Comparison of ENCODE assay signal across 31 mouse cellular contexts in the genomic region with DNA sequence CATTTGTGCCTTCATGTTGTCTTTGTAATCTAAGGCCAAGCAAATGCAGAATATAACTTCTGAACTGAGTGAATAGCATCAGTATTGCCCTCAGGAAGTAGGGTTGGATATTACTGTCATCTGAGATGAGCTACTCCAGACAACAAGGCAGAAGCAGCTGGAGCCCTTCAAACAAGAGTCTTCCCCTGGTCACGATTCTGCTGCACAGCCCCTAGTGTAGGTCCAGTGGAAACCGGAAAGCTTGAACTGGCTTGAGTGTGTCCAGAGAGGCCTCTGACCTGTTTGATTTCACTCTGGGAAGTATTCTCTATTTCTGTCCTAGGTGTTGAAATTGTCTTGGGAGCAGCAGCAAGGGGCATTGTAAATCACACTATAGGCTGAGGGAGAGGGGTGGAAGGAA. TPM values are rescaled to one million over a fixed set of nuclear protein-coding genes. Genes with fewer than 3 reads are reported as not detected.
DNase-seq lines count a peak whose midpoint lies in the region; ATAC-seq and TF ChIP-seq lines count a peak whose summit lies in the region.
"Had no signal": no experiment of that assay in that cellular context is flagged by ENCODE, and none has a peak within 500 bp of the region (broad histone marks: within the 10 kb centered on the region; RNA-seq: fewer than 3 reads in every experiment).

No protein-coding gene starts in this region.

- H3K9me3 ChIP-seq in kidney, embryonic 14.5 days (ENCODE audit: control insufficient read depth, low read length), result no peaks in the 10 kb centered on the region
- 0 out of 2 replicates have a peak, but pooled peaks cover 3% of the 10 kb centered on the region for H3K9me3 ChIP-seq in liver, embryonic 13.5 days (replicated peaks)
- no peaks in the 10 kb centered on the region for H3K9me3 ChIP-seq in liver, embryonic 11.5 days (ENCODE audit: control insufficient read depth, low read length)
- H3K9me3 ChIP-seq: embryonic facial prominence, embryonic 10.5 days; embryonic facial prominence, embryonic 13.5 days; forebrain, embryonic 12.5 days; forebrain, embryonic 15.5 days; G1E; heart, embryonic 10.5 days; heart, embryonic 13.5 days; hindbrain, embryonic 12.5 days; hindbrain, embryonic 15.5 days had no signal

- DNase-seq in kidney, adult 2 months, result peak; percentile 35
- DNase-seq in kidney, postnatal 10 days, result peak; percentile 59
- DNase-seq in kidney, adult 11 months, result no peak
- no peak for DNase-seq in liver, embryonic 13.5 days
- no peak for DNase-seq in liver, embryonic 11.5 days (ENCODE audit: low spot score)
- peak; percentile 8 to 15 for DNase-seq in kidney, postnatal 36 days
- DNase-seq: adrenal gland, adult 2 months; adrenal gland, postnatal 14 days; B cell, adult 2 months; cerebellum, adult 11-12 months; cerebellum, adult 8-10 months; cerebellum, postnatal 10 days; cerebellum, postnatal 36 days; embryo, embryonic 11 days; gastrocnemius, postnatal 25 days; heart, adult 2 months; heart, postnatal 14 days had no signal

- H3K27ac ChIP-seq in kidney, adult 2 months (ENCODE audit: insufficient read depth, low read depth, low read length), result no peak overlapping the region
- no peak overlapping the region for H3K27ac ChIP-seq in kidney, embryonic 14.5 days (ENCODE audit: low read depth, low read length)
- H3K27ac ChIP-seq in liver, embryonic 13.5 days, result peak overlapping the region; percentile 58; the same call in 1 of the 2 replicates
- no peak overlapping the region for H3K27ac ChIP-seq in liver, embryonic 11.5 days (ENCODE audit: low read depth, low read length)
- H3K27ac ChIP-seq: embryonic facial prominence, embryonic 10.5 days; embryonic facial prominence, embryonic 13.5 days; forebrain, embryonic 12.5 days; forebrain, embryonic 15.5 days; heart, adult 2 months; heart, embryonic 10.5 days; heart, embryonic 13.5 days; hindbrain, embryonic 12.5 days; hindbrain, embryonic 15.5 days had no signal

- no peak for ATAC-seq in kidney, embryonic 14.5 days (ENCODE audit: low FRiP score, low TSS enrichment)
- ATAC-seq in liver, embryonic 13.5 days (ENCODE audit: low read depth), result no peak
- ATAC-seq in liver, embryonic 11.5 days (replicated peaks; ENCODE audit: low FRiP score), result no peak
- ATAC-seq in monocyte, adult 5-6 weeks (replicated peaks; ENCODE audit: insufficient number of reproducible peaks, low FRiP score, low TSS enrichment, poor library complexity, severe bottlenecking), result no peak
- ATAC-seq: forebrain, embryonic 15.5 days; Patski had no signal

- WGBS in kidney, adult 2 months, result 41% methylated on average over 2 of the region's 2 CpGs
- 54% methylated on average over 2 of the region's 2 CpGs for WGBS in kidney, embryonic 14.5 days
- 83% methylated on average over 2 of the region's 2 CpGs for WGBS in liver, embryonic 13.5 days (ENCODE audit: insufficient replicate concordance)
- 83% methylated on average over 2 of the region's 2 CpGs for WGBS in liver, embryonic 11.5 days

- no peak for TF ChIP-seq CTCF in kidney, adult 2 months (conservative IDR thresholded peaks at IDR 0.05; ENCODE audit: insufficient read depth, insufficient read length, low read depth, low read length)

- H3K4me2 ChIP-seq in kidney, embryonic 14.5 days (replicated peaks; ENCODE audit: low read depth, low read length), result no peak overlapping the region
- no peak overlapping the region for H3K4me2 ChIP-seq in liver, embryonic 13.5 days
- no peak overlapping the region for H3K4me2 ChIP-seq in liver, embryonic 11.5 days
- H3K4me2 ChIP-seq: embryonic facial prominence, embryonic 13.5 days; forebrain, embryonic 12.5 days; forebrain, embryonic 15.5 days; heart, embryonic 13.5 days; hindbrain, embryonic 12.5 days; hindbrain, embryonic 15.5 days had no signal

- TF ChIP-seq POLR2A in kidney, adult 2 months (IDR thresholded peaks at IDR 0.05; ENCODE audit: low read depth, low read length), result no peak

- no peak overlapping the region for H3K4me3 ChIP-seq in kidney, adult 2 months (ENCODE audit: insufficient read depth, low read depth, low read length)
- no peak overlapping the region for H3K4me3 ChIP-seq in kidney, embryonic 14.5 days (ENCODE audit: low read length)
- H3K4me3 ChIP-seq in liver, embryonic 13.5 days (replicated peaks), result no peak overlapping the region
- no peak overlapping the region for H3K4me3 ChIP-seq in liver, embryonic 11.5 days (ENCODE audit: low read depth, low read length)
- H3K4me3 ChIP-seq: embryonic facial prominence, embryonic 10.5 days; embryonic facial prominence, embryonic 13.5 days; erythroblast, embryonic 14.5 days; forebrain, embryonic 12.5 days; forebrain, embryonic 15.5 days; heart, adult 2 months; heart, embryonic 10.5 days; heart, embryonic 13.5 days; hindbrain, embryonic 12.5 days; hindbrain, embryonic 15.5 days had no signal

- no peaks in the 10 kb centered on the region for H3K27me3 ChIP-seq in kidney, adult 2 months (replicated peaks; ENCODE audit: control insufficient read depth, insufficient read depth, low read length)
- no peaks in the 10 kb centered on the region for H3K27me3 ChIP-seq in kidney, embryonic 14.5 days (ENCODE audit: control insufficient read depth, insufficient read depth, low read length)
- no peaks in the 10 kb centered on the region for H3K27me3 ChIP-seq in liver, embryonic 13.5 days
- no peaks in the 10 kb centered on the region for H3K27me3 ChIP-seq in liver, embryonic 11.5 days (replicated peaks; ENCODE audit: control insufficient read depth, insufficient read depth, low read length)
- H3K27me3 ChIP-seq: CH12.LX; embryonic facial prominence, embryonic 13.5 days; forebrain, embryonic 12.5 days; forebrain, embryonic 15.5 days; heart, embryonic 13.5 days; hindbrain, embryonic 12.5 days; hindbrain, embryonic 15.5 days had no signal

- no peaks in the 10 kb centered on the region for H3K4me1 ChIP-seq in kidney, adult 2 months (ENCODE audit: control insufficient read depth, insufficient read depth, low read length)
- H3K4me1 ChIP-seq in kidney, embryonic 14.5 days (ENCODE audit: control insufficient read depth, insufficient read depth, low read length), result no peaks in the 10 kb centered on the region
- peaks cover 29% of the 10 kb centered on the region for H3K4me1 ChIP-seq in liver, embryonic 13.5 days (replicated peaks)
- no peaks in the 10 kb centered on the region; the same call in 1 of the 2 replicates for H3K4me1 ChIP-seq in liver, embryonic 11.5 days (replicated peaks; ENCODE audit: control insufficient read depth, insufficient read depth, low read length)
- H3K4me1 ChIP-seq: embryonic facial prominence, embryonic 10.5 days; forebrain, embryonic 12.5 days; forebrain, embryonic 15.5 days; heart, embryonic 10.5 days; heart, embryonic 13.5 days; hindbrain, embryonic 12.5 days; hindbrain, embryonic 15.5 days had no signal

- no peaks in the 10 kb centered on the region for H3K36me3 ChIP-seq in kidney, adult 2 months (ENCODE audit: control insufficient read depth, insufficient read depth, low read length)
- no peaks in the 10 kb centered on the region for H3K36me3 ChIP-seq in kidney, embryonic 14.5 days (ENCODE audit: control insufficient read depth, insufficient read depth, low read length)
- 0 out of 2 replicates have a peak, but pooled peaks cover 3% of the 10 kb centered on the region for H3K36me3 ChIP-seq in liver, embryonic 13.5 days
- no peaks in the 10 kb centered on the region for H3K36me3 ChIP-seq in liver, embryonic 11.5 days (ENCODE audit: control insufficient read depth, insufficient read depth, low read length)
- H3K36me3 ChIP-seq: embryonic facial prominence, embryonic 10.5 days; embryonic facial prominence, embryonic 13.5 days; forebrain, embryonic 12.5 days; forebrain, embryonic 15.5 days; G1E; heart, embryonic 10.5 days; heart, embryonic 13.5 days; hindbrain, embryonic 12.5 days; hindbrain, embryonic 15.5 days had no signal

- no peak overlapping the region for H3K9ac ChIP-seq in kidney, embryonic 14.5 days (ENCODE audit: low read depth, low read length)
- no peak overlapping the region for H3K9ac ChIP-seq in liver, embryonic 13.5 days
- no peak overlapping the region for H3K9ac ChIP-seq in liver, embryonic 11.5 days (ENCODE audit: low read depth, low read length)
- H3K9ac ChIP-seq: embryonic facial prominence, embryonic 13.5 days; forebrain, embryonic 12.5 days; forebrain, embryonic 15.5 days; heart, embryonic 13.5 days; hindbrain, embryonic 12.5 days; hindbrain, embryonic 15.5 days had no signal

RNA-seq across cellular contexts. Expression of a gene that starts 29.5 kb away (rescaled TPM):
- 0.11 and 0.27 TPM in 2 replicates for polyA plus RNA-seq in kidney, adult 2 months (2012; rRNA removed)
- 0.14 and 0.27 TPM in 2 replicates for polyA plus RNA-seq in kidney, embryonic 14.5 days (2014; fragmentation: Nextera tagmentation; extraction: Ambion mirVana)
- polyA plus RNA-seq in liver, embryonic 13.5 days (2015; fragmentation: Nextera tagmentation; extraction: Ambion mirVana), result 8.3 and 9.3 TPM in 2 replicates
- polyA plus RNA-seq in liver, embryonic 11.5 days (2014; fragmentation: Nextera tagmentation; extraction: Ambion mirVana), result 13.6 and 15.2 TPM in 2 replicates
- total RNA-seq in monocyte, adult 5-6 weeks (2017), result 13.4 to 39.6 TPM (median 30.9 TPM) in 3 replicates
- polyA plus RNA-seq: embryonic facial prominence, embryonic 10.5 days; hindbrain, embryonic 12.5 days had no signal

Comparison
In these comparisons a context has a peak if more than half of its experiments do, and no peak if none do; other contexts are left out.
1. DNase-seq: peak in kidney, adult 2 months (single experiment), kidney, postnatal 10 days (single experiment) and kidney, postnatal 36 days (2 of 2); none in kidney, adult 11 months (single experiment), liver, embryonic 13.5 days (single experiment) and liver, embryonic 11.5 days (single experiment).